8 mouse cellular contexts compared by ENCODE assay signal in genomic region chr8:120319449-120319848, GRCm38 (mm10).
DNase-seq lines count a peak whose midpoint lies in the region; ATAC-seq lines count a peak whose summit lies in the region.

No protein-coding gene starts in this region.

- no peaks in the 10 kb centered on the region for H3K36me3 ChIP-seq in intestine, embryonic 14.5 days (ENCODE audit: control insufficient read depth, insufficient read depth, low read length)
- H3K36me3 ChIP-seq in stomach, embryonic 15.5 days: no peaks in the 10 kb centered on the region

- peak; percentile 41 for ATAC-seq in intestine, embryonic 14.5 days (replicated peaks; ENCODE audit: low FRiP score, low TSS enrichment, low read depth)
- peak; percentile 87 for ATAC-seq in monocyte, adult 5-6 weeks (replicated peaks; ENCODE audit: insufficient number of reproducible peaks, low FRiP score, low TSS enrichment, poor library complexity, severe bottlenecking)
- ATAC-seq in stomach, embryonic 15.5 days (ENCODE audit: insufficient read depth, low FRiP score, low read depth): peak; percentile 27; the same call in 1 of the 2 replicates

- H3K4me1 ChIP-seq in intestine, embryonic 14.5 days (replicated peaks; ENCODE audit: control insufficient read depth, insufficient read depth, low read length): peaks cover 23% of the 10 kb centered on the region
- peaks cover 45% of the 10 kb centered on the region for H3K4me1 ChIP-seq in stomach, embryonic 15.5 days

- WGBS in intestine, embryonic 14.5 days: 25% methylated on average over 7 of the region's 7 CpGs
- WGBS in stomach, embryonic 15.5 days: 27% methylated on average over 7 of the region's 7 CpGs

- no peak overlapping the region for H3K4me2 ChIP-seq in intestine, embryonic 14.5 days (ENCODE audit: low read length)
- H3K4me2 ChIP-seq in stomach, embryonic 15.5 days: no peak overlapping the region

- H3K9me3 ChIP-seq in intestine, embryonic 14.5 days (ENCODE audit: control insufficient read depth, low read length): no peaks in the 10 kb centered on the region
- no peaks in the 10 kb centered on the region for H3K9me3 ChIP-seq in stomach, embryonic 15.5 days

- no peak overlapping the region for H3K27ac ChIP-seq in intestine, embryonic 14.5 days (ENCODE audit: low read depth)
- H3K27ac ChIP-seq in stomach, embryonic 15.5 days: no peak overlapping the region

- H3K27me3 ChIP-seq in intestine, embryonic 14.5 days (replicated peaks; ENCODE audit: control insufficient read depth, insufficient read depth, low read length): no peaks in the 10 kb centered on the region
- no peaks in the 10 kb centered on the region for H3K27me3 ChIP-seq in stomach, embryonic 15.5 days (replicated peaks)

- intact Hi-C loops in gastrocnemius, postnatal 14 days (cut with DNase I; ENCODE audit: low total_unique reads): loop anchor here (5.0 kb wide), 2 partner anchors 37 to 142 kb away; partner anchors contain the start of gene Fam92b

- peak; percentile 56 for DNase-seq in ovary, adult 18-20 months (ENCODE audit: low spot score)
- no peak for DNase-seq in ovary, postnatal 10 days (ENCODE audit: low spot score)
- DNase-seq in cerebellum, postnatal 10 days: peak; percentile 91 to 94
- peak; percentile 80 for DNase-seq in gastrocnemius, postnatal 14 days
- DNase-seq in intestine, embryonic 14.5 days (ENCODE audit: low spot score): peak; percentile 91
- DNase-seq in liver: peak; percentile 90

- H3K9ac ChIP-seq in intestine, embryonic 14.5 days (ENCODE audit: low read length): no peak overlapping the region
- no peak overlapping the region for H3K9ac ChIP-seq in stomach, embryonic 15.5 days

- no peak overlapping the region for H3K4me3 ChIP-seq in intestine, embryonic 14.5 days (ENCODE audit: low read depth, low read length)
- H3K4me3 ChIP-seq in stomach, embryonic 15.5 days (replicated peaks): no peak overlapping the region

Comparison
In these comparisons a context has a peak if more than half of its experiments do, and no peak if none do; other contexts are left out.
1. ATAC-seq: peak in every context shown above with its lines; median percentile 87 in monocyte, adult 5-6 weeks; 41 in intestine, embryonic 14.5 days; 27 in stomach, embryonic 15.5 days.